In genomic region chr1:71658632-71659031, GRCm38 (mm10) we compare ENCODE assay signal across 18 mouse cellular contexts.
"Had no signal": no experiment of that assay in that cellular context is flagged by ENCODE, and none has a peak within 500 bp of the region (broad histone marks: within the 10 kb centered on the region; RNA-seq: fewer than 3 reads in every experiment).

No protein-coding gene starts in this region.

- H3K4me3 ChIP-seq: midbrain, embryonic 10.5 days; midbrain, embryonic 13.5 days; midbrain, embryonic 15.5 days; myocyte; neural tube, embryonic 13.5 days; neural tube, embryonic 15.5 days; stomach, embryonic 15.5 days had no signal

- H3K4me1 ChIP-seq: stomach, embryonic 15.5 days had no signal

- H3K27ac ChIP-seq: liver, embryonic 14.5 days; midbrain, embryonic 10.5 days; midbrain, embryonic 13.5 days; midbrain, embryonic 15.5 days; neural tube, embryonic 13.5 days; neural tube, embryonic 15.5 days; stomach, embryonic 15.5 days had no signal

- H3K9me3 ChIP-seq: midbrain, embryonic 15.5 days; neural tube, embryonic 15.5 days; stomach, embryonic 15.5 days had no signal

- H3K9ac ChIP-seq: liver, embryonic 14.5 days; lung, embryonic 14.5 days; midbrain, embryonic 13.5 days; midbrain, embryonic 15.5 days; neural tube, embryonic 13.5 days; neural tube, embryonic 15.5 days; stomach, embryonic 15.5 days had no signal

- ATAC-seq: midbrain, embryonic 13.5 days; midbrain, embryonic 15.5 days had no signal

- DNase-seq: lung, adult 18-20 months; lung, embryonic 14.5 days; lung, postnatal 10 days; lung, postnatal 4 days; right cerebral cortex, adult 18-20 months; right cerebral cortex, postnatal 25 days; right cerebral cortex, postnatal 4 days; thymus, adult 18-20 months; thymus, postnatal 14 days; thymus, postnatal 36 days had no signal

- H3K27me3 ChIP-seq: neural tube, embryonic 13.5 days; neural tube, embryonic 15.5 days; stomach, embryonic 15.5 days had no signal

- H3K4me2 ChIP-seq: lung, embryonic 14.5 days; midbrain, embryonic 13.5 days; midbrain, embryonic 15.5 days; neural tube, embryonic 13.5 days; neural tube, embryonic 15.5 days; stomach, embryonic 15.5 days had no signal

- H3K36me3 ChIP-seq: midbrain, embryonic 13.5 days; midbrain, embryonic 15.5 days; neural tube, embryonic 13.5 days; neural tube, embryonic 15.5 days; stomach, embryonic 15.5 days had no signal
